Mouse (Mus musculus) stomach, embryonic 16.5 days (tissue): Measurements from ENCODE around the gene Ahnak2. TPM values are rescaled to one million over a fixed set of nuclear protein-coding genes. Genes with fewer than 3 reads are reported as not detected.
"Not testable (repeated sequence)": the region's sequence is repeated elsewhere in the genome, so short reads cannot be mapped to it uniquely, and the experiment has no call there.

ENCODE experiments used
- ATAC-seq: fragments of 200-750 bp; cut with Nextera tagmentation; 2 replicates; pipeline ENCODE4 v1.8.0; 2017; ENCODE audit warnings: moderate number of reproducible peaks, moderate TSS enrichment; ENCODE audit not compliant: insufficient read depth, low FRiP score
- H3K27ac ChIP-seq: fragments of 300-500 bp; sonication (generic); 2 replicates; pipeline ENCODE4 v1.5.1; 2014; ENCODE audit warnings: low read length
- H3K27me3 ChIP-seq: fragments of 300-500 bp; sonication (generic); 2 replicates; pipeline ENCODE4 v1.6.1; 2014; ENCODE audit warnings: low read length, control low read depth, mixed read lengths; ENCODE audit not compliant: control insufficient read depth, insufficient read depth
- H3K36me3 ChIP-seq: fragments of 300-500 bp; sonication (generic); 2 replicates; pipeline ENCODE4 v1.6.1; 2014; ENCODE audit warnings: low read length; ENCODE audit not compliant: control insufficient read depth, insufficient read depth
- H3K4me1 ChIP-seq: fragments of 300-500 bp; sonication (generic); 2 replicates; pipeline ENCODE4 v1.6.1; 2014; ENCODE audit warnings: low read length, control low read depth, mixed read lengths; ENCODE audit not compliant: control insufficient read depth, insufficient read depth
- H3K4me2 ChIP-seq: fragments of 300-500 bp; sonication (generic); 2 replicates; pipeline ENCODE4 v1.6.1; 2014; ENCODE audit warnings: low read depth, low read length, mixed read lengths
- H3K4me3 ChIP-seq: fragments of 300-500 bp; sonication (generic); replicated peaks from 2 replicates; pipeline ENCODE4 v1.5.1; 2014; ENCODE audit warnings: mild to moderate bottlenecking, low read length
- H3K9ac ChIP-seq: fragments of 300-500 bp; sonication (generic); 2 replicates; pipeline ENCODE4 v1.6.1; 2014; ENCODE audit warnings: low read length
- H3K9me3 ChIP-seq: fragments of 300-500 bp; sonication (generic); replicated peaks from 2 replicates; pipeline ENCODE4 v1.6.1; 2016; ENCODE audit warnings: low read length, control low read depth; ENCODE audit not compliant: control insufficient read depth
- WGBS: fragments of 180-500 bp; shearing (Covaris S2); extraction: QIAGEN DNeasy Blood & Tissue Kit; methylation state at CpG from one replicate; pipeline ENCODE4 v1.1.7; 2014; 5-methylcytosine and 5-hydroxymethylcytosine counted together
- polyA plus RNA-seq: library from polyadenylated mRNA; unstranded; fragments of >200 nt; fragmentation: Nextera tagmentation; extraction: Ambion mirVana; gene quantifications from 2 replicates; pipeline ENCODE4 v1.2.1, GENCODE M21; 2015

The Ahnak2 gene
- polyA plus RNA-seq, 1 experiment from 2014 or later = 4.9 TPM

DNA sequence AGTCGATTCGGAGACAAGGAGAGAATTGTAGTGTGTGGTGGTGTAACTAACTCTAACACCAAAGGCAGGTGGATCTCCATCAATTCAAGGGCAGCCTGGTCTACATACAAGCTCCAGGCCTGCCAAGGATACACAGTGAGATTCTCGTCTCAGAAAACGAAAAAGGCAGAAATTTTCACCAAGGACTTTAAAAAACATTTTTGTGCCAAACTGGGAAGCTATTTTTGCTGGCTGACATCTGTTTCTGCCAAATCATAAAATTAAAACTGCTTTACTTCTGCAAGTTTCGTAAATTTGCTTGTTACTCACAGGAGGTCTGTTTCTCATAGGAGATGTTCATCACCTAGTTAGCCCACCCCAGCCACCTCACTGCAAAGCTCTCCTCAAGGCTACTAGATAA, 23.4 kb upstream of the Ahnak2 start:
- no peaks in the 10 kb centered on the region for H3K9me3 ChIP-seq
- 0 out of 2 replicates have a peak, but pooled peaks cover 3% of the 10 kb centered on the region for H3K36me3 ChIP-seq
- H3K4me2 ChIP-seq = no peak overlapping the region
- WGBS = 80% methylated on average over 5 of the region's 5 CpGs
- peak overlapping the region; percentile 36; the same call in 1 of the 2 replicates for H3K9ac ChIP-seq
- peaks cover 51% of the 10 kb centered on the region for H3K4me1 ChIP-seq
- H3K27me3 ChIP-seq = no peaks in the 10 kb centered on the region
- no peak for ATAC-seq
- no peak overlapping the region for H3K27ac ChIP-seq
- H3K4me3 ChIP-seq = no peak overlapping the region

DNA sequence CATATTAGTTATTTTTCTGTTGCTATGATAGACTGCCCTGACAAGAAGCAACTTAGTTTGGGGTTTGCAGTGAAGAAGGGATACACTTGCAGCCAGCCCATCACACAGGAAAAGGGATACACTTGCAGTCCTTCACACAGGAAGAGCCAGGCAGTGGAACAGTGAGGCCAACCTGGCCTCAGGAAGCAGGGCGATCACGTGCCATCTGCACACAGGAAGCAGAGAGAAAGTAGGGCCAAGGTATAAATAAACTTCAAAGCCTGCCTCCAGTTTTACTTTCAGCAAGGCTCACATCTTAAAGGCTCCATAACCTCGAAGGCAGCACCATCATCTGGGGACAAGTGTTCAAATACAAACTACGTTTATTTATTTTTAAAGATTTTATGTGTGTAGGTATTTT, 20.8 kb upstream of the Ahnak2 start:
- WGBS = 60% methylated on average over 4 of the region's 4 CpGs
- no peak for ATAC-seq
- H3K9ac ChIP-seq = peak overlapping the region; percentile 47
- no peaks in the 10 kb centered on the region for H3K27me3 ChIP-seq
- peaks cover 17% of the 10 kb centered on the region for H3K36me3 ChIP-seq
- no peak overlapping the region for H3K4me3 ChIP-seq
- H3K4me2 ChIP-seq = no peak overlapping the region
- H3K27ac ChIP-seq = peak overlapping the region; percentile 68
- no peaks in the 10 kb centered on the region for H3K9me3 ChIP-seq
- peaks cover 44% of the 10 kb centered on the region for H3K4me1 ChIP-seq

DNA sequence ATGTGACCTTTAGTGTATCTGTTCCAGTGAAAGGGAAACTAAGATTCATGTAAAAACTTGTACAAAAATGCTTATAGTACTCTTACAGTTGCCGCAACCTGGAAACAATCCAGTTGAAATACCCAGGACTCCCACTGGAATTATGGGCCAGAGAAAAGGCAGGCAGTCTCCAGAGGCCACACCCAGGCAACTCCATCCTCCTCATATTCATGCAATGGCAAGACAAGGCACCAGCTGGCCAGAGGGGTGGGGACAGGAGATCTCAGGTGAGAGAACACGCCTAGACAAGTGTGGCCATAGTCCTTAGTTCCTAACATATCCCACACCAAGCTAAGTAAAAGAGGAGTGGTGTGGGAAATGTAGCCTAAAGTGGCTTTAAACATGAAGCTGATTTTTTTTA, 20.2 kb upstream of the Ahnak2 start:
- H3K9me3 ChIP-seq = no peaks in the 10 kb centered on the region
- peak; percentile 70; the same call in 1 of the 2 replicates for ATAC-seq
- H3K27me3 ChIP-seq = no peaks in the 10 kb centered on the region
- H3K4me1 ChIP-seq = peaks cover 39% of the 10 kb centered on the region
- peaks cover 21% of the 10 kb centered on the region for H3K36me3 ChIP-seq
- H3K4me2 ChIP-seq = no peak overlapping the region
- H3K27ac ChIP-seq = no peak overlapping the region; the same call in 1 of the 2 replicates
- H3K4me3 ChIP-seq = no peak overlapping the region
- 65% methylated on average over 2 of the region's 2 CpGs for WGBS
- H3K9ac ChIP-seq = no peak overlapping the region

DNA sequence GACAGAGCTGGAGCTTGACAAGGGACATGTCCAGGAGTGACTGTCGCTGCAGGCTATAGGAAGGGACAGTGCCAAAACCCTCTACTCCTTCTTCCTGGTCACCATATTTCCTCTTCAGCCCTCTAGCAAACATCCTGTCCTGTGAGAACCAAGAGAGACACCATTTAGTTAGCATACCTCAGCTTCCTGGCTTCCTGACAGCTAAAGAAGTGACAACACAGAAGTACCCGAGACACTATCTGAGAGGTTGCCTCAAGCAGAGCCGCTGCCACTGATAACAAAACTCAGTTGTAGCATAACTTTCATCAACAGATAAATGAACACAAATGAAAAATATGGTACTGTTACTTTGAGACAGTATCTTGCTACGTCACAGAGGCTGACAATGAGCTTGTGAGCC, 19.5 kb upstream of the Ahnak2 start:
- no peaks in the 10 kb centered on the region for H3K9me3 ChIP-seq
- H3K27ac ChIP-seq = peak overlapping the region; percentile 53
- H3K4me1 ChIP-seq = peaks cover 32% of the 10 kb centered on the region
- H3K27me3 ChIP-seq = no peaks in the 10 kb centered on the region
- ATAC-seq = no peak
- H3K4me2 ChIP-seq = no peak overlapping the region
- no peak overlapping the region for H3K9ac ChIP-seq
- WGBS = 76% methylated on average over 4 of the region's 4 CpGs
- H3K36me3 ChIP-seq = peaks cover 21% of the 10 kb centered on the region
- no peak overlapping the region for H3K4me3 ChIP-seq

DNA sequence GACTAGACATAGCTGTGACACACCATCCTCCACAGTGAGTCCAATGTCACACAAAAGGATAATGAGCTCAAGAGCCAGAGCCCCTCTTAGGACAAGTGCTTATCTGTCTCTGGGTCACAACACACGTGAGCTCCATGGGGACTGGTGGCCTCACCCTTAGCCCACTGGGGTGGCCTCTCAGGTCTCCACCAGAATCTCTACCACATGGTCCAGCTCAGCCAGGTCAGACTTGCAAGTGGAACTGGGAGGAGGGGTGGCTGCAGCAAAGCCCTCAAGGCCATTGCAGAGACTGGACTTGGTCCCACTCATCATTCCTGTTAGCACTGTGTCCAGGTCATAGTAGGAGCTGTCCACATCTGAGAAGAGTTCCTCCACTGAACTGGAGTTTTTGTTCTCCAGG, 18.8 kb upstream of the Ahnak2 start:
- WGBS = 74% methylated on average over 1 of the region's 1 CpGs
- Histone ChIP-seq H3K27me3 (no peaks in the 10 kb centered on the region), H3K4me3 (no peak overlapping the region), H3K36me3 (peaks cover 21% of the 10 kb centered on the region), H3K27ac (no peak overlapping the region; the same call in 1 of the 2 replicates), H3K9ac (no peak overlapping the region), H3K4me2 (no peak overlapping the region), H3K4me1 (peaks cover 28% of the 10 kb centered on the region), H3K9me3 (no peaks in the 10 kb centered on the region)
- no peak for ATAC-seq

DNA sequence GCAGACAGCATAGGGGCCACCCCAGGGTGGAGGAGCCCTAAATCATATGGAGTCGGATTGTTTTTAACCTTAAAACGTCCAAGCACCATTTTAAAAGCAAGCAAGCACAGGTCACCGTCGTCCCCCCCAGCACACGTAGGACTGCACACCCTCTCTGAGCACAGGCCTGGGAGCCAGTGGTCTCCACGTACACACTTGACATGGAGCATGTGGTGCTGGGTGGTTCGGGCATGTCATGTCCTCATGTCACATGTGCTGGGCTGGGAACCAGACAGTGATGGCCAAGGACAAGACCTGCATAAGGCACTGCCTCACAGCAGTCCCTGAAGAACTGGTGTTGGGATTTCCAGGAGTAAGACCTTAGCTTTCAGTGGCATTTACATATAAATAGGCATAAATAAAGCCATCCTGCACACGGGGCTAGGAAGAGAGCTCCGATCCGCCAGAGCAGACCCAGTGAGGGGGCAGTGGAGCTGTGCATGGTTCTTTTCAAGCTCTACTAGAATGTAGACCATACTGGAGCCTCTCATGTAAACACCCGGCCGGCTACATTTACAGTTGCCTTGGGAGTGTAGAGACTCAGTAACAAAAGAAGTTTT, 18.0 kb upstream of the Ahnak2 start:
- no peak overlapping the region for H3K4me2 ChIP-seq
- WGBS = 74% methylated on average over 12 of the region's 12 CpGs
- H3K27ac ChIP-seq = no peak overlapping the region
- peaks cover 25% of the 10 kb centered on the region for H3K4me1 ChIP-seq
- H3K27me3 ChIP-seq = no peaks in the 10 kb centered on the region
- no peak overlapping the region for H3K9ac ChIP-seq
- peaks cover 21% of the 10 kb centered on the region for H3K36me3 ChIP-seq
- no peak overlapping the region for H3K4me3 ChIP-seq
- no peaks in the 10 kb centered on the region for H3K9me3 ChIP-seq
- no peak for ATAC-seq

DNA sequence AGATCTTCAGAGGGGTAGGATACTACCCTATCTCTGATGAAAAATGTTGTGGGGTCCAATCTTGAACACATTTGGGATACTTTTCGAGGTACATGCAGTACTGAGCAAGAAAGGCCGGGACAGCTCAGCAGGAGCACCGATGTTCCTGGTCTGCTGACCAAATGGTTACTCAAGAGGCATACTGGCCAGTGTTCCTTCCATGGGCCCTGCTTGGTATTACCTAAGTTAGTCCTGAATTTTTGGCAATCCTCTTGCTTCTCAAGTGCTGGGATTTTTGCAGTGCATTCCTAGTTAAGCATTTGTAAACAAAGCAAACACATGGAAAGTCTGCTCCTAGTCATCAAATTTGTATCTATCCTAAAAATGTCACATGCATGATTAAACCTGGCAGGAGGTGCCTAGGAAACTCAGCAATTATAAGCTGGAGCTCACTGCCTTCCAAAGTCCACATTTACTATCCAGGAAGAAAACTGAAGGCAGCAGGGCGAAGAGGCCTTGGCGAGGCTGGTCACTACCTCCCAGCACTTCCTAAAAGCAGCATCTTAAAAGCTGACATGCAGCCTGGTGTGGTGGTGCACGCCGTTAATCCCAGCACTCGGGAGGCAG, 16.7 kb upstream of the Ahnak2 start:
- no peak overlapping the region for H3K4me2 ChIP-seq
- no peak overlapping the region for H3K9ac ChIP-seq
- WGBS = 86% methylated on average over 8 of the region's 8 CpGs
- no peak for ATAC-seq
- H3K4me1 ChIP-seq = peaks cover 16% of the 10 kb centered on the region
- H3K27me3 ChIP-seq = no peaks in the 10 kb centered on the region
- no peak overlapping the region for H3K4me3 ChIP-seq
- H3K27ac ChIP-seq = no peak overlapping the region
- no peaks in the 10 kb centered on the region for H3K9me3 ChIP-seq
- H3K36me3 ChIP-seq = peaks cover 21% of the 10 kb centered on the region

DNA sequence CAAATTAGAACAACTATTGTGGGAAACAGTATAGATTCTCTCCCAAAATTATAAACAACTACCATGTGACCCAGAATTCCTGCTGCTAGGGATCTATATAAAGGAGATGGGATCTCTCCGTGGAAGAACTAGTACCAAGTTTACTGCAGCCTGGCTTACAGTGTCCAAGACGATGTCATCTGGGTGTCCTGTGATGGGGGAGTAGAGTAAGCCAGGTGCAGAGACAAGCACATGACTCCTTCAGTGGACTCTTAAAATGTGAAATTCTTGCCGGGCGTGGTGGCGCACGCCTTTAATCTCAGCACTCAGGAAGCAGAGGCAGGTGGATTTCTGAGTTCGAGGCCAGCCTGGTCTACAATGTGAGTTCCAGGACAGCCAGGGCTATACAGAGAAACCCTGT, 14.4 kb upstream of the Ahnak2 start:
- H3K9me3 ChIP-seq, H3K4me3 ChIP-seq, H3K4me1 ChIP-seq, H3K9ac ChIP-seq, H3K27ac ChIP-seq, H3K4me2 ChIP-seq, H3K27me3 ChIP-seq, ATAC-seq: not testable (repeated sequence)
- WGBS = 83% methylated on average over 7 of the region's 7 CpGs
- H3K36me3 ChIP-seq = peaks cover 21% of the 10 kb centered on the region

DNA sequence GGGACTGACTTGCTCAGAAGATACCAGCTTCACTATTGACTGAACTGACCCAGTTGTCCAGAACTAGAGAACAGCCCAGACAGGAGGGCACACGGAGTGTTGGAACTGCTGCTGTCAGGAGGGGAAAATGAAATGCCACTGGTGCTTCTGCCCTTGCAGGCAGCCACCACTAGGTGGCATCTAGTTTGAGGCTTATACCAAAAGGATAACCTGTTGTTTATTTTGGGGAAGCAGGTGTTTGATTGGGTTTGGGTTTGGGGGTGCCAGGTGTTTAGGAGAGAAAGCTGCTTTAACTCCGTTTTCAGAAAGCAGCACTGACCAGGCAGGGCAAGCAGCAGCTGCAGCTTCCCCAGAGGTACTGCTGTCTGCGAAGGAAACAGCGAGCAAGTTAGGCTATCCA, 13.8 kb upstream of the Ahnak2 start:
- Histone ChIP-seq H3K4me2 (no peak overlapping the region), H3K4me1 (no peaks in the 10 kb centered on the region), H3K27ac (no peak overlapping the region; the same call in 1 of the 2 replicates), H3K9me3 (no peaks in the 10 kb centered on the region), H3K4me3 (no peak overlapping the region), H3K9ac (no peak overlapping the region), H3K27me3 (no peaks in the 10 kb centered on the region), H3K36me3 (peaks cover 18% of the 10 kb centered on the region)
- no peak for ATAC-seq
- WGBS = 49% methylated on average over 4 of the region's 4 CpGs
